Mouse (Mus musculus) R1 (cell line): Measurements from ENCODE around the gene Eif3l.

Experiments
- DNase-seq: peaks from one replicate; pipeline ENCODE4 v3.0.0-alpha.2; 2018; ENCODE audit warnings: low read depth, low spot score

The Eif3l gene

GRCm38 (mm10) chr15:79123751-79124150 is 48.8 kb downstream of the Eif3l start:
- no peak for DNase-seq

- no peak for DNase-seq
Measured at GRCm38 (mm10) chr15:79124331-79124875, 49.4 kb downstream of the Eif3l start.

GRCm38 (mm10) chr15:79126217-79126932 is 51.4 kb downstream of the Eif3l start:
- peak; percentile 90 for DNase-seq

- no peak for DNase-seq
Measured at GRCm38 (mm10) chr15:79127101-79127500, 52.1 kb downstream of the Eif3l start.

GRCm38 (mm10) chr15:79128208-79128607 is 53.2 kb downstream of the Eif3l start:
- peak; percentile 70 for DNase-seq

- no peak for DNase-seq
Measured at GRCm38 (mm10) chr15:79129311-79129710, 54.3 kb downstream of the Eif3l start.

GRCm38 (mm10) chr15:79130782-79131181 is 55.8 kb downstream of the Eif3l start:
- no peak for DNase-seq

GRCm38 (mm10) chr15:79131442-79131841 is 56.5 kb downstream of the Eif3l start:
- DNase-seq: peak; percentile 51

GRCm38 (mm10) chr15:79133191-79133661 is 58.2 kb downstream of the Eif3l start:
- no peak for DNase-seq

GRCm38 (mm10) chr15:79134496-79135270 is 59.7 kb downstream of the Eif3l start:
- no peak for DNase-seq

- DNase-seq: no peak
Measured at GRCm38 (mm10) chr15:79135332-79135731, 60.4 kb downstream of the Eif3l start.

GRCm38 (mm10) chr15:79135783-79136575 is 61.0 kb downstream of the Eif3l start:
- DNase-seq: no peak

- peak; percentile 55 for DNase-seq
Measured at GRCm38 (mm10) chr15:79139640-79140039, 64.7 kb downstream of the Eif3l start.

- DNase-seq: peak; percentile 96
Measured at GRCm38 (mm10) chr15:79140866-79141565, 66.0 kb downstream of the Eif3l start, which contains the start of the genes Polr2f and 1700088E04Rik. Polr2f (plus strand) TSS chr15:79141009. 1700088E04Rik (minus strand) TSS chr15:79141253.

- no peak for DNase-seq
Measured at GRCm38 (mm10) chr15:79141566-79141917, 66.6 kb downstream of the Eif3l start.

- DNase-seq: peak; percentile 92
Measured at GRCm38 (mm10) chr15:79143316-79143715, 68.3 kb downstream of the Eif3l start.
